Mouse (Mus musculus) mouse embryonic stem cell (cell line): ENCODE results near the gene Klrb1b.

Experiments
- in situ Hi-C, 2 experiments: fragments of 300-500 bp; cut with MboI; formaldehyde crosslinking; loops; 1 replicate in 1 of 2; 3 replicates in 1 of 2; pipeline ENCODE4 v1.14.3; 2019 to 2020; ENCODE audit warnings: low sequenced_read_pairs in 2 of 2, low pct_unique_long_range_greater_than_20kb in 1 of 2, mixed read lengths in 1 of 2; ENCODE audit not compliant: unreplicated experiment in 1 of 2

Gene Klrb1b

GRCm38 (mm10) chr6:128842945-128843478 is 16.9 kb upstream of the Klrb1b start:
- in situ Hi-C loops: loop anchor here (10.0 to 25.0 kb wide), 5 partner anchors 78 to 694 kb away; partner anchors contain the start of gene Gabarapl1 (in 1 of the 2)

DNA sequence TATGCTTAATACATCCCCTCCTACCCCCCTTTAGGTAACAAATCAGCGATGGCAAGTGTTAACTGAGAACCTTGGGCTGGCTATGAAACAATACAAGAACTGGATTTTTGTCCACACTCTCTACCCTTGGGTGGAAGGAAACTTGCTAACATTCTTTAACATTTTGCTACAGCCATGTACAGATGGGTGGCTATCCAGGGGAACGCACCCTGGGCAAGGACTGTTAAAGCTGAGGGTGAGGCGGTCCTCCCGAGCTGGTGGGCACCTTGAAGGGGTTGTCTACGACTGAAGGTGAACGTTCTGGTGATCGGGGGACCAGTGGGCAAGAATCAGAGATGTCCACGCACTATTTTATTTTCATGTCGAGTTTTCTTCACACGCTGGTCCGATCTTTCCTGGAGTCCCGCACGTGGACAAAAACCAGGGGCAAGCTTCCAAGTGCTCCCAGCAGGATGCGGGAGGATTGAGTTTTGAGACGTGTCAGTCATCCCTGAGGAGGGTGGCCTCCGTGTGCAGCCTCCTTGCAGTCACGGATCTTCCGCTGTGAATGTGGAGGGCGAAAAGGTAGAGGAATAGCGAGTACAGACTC is 16.3 kb upstream of the Klrb1b start:
- in situ Hi-C loops: loop anchor here (10.0 to 25.0 kb wide), 5 partner anchors 78 to 695 kb away; partner anchors contain the start of gene Gabarapl1 (in 1 of the 2)

- in situ Hi-C loops: loop anchor here (10.0 to 25.0 kb wide), 5 partner anchors 77 to 696 kb away; partner anchors contain the start of gene Gabarapl1 (in 1 of the 2)
Measured at GRCm38 (mm10) chr6:128841327-128842089, 15.4 kb upstream of the Klrb1b start.

DNA sequence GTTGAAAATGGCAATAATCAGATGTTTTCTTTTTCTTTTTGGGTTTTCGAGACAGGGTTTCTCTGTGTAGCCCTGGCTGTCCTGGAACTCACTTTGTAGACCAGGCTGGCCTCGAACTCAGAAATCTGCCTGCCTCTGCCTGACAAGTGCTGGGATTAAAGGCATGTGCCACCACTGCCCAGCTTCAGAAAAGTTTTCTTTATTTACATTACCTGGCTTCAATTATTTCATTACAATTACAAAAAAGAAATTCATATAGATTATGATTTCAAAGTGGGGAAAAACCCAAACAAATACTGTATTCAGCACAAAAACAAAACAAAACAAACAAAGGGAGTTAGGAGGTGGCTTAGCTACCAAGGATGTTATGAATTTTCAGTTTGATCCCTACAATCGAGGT is 14.5 kb upstream of the Klrb1b start:
- in situ Hi-C loops: loop anchor here (10.0 to 25.0 kb wide), 5 partner anchors 76 to 697 kb away; partner anchors contain the start of gene Gabarapl1 (in 1 of the 2)

DNA sequence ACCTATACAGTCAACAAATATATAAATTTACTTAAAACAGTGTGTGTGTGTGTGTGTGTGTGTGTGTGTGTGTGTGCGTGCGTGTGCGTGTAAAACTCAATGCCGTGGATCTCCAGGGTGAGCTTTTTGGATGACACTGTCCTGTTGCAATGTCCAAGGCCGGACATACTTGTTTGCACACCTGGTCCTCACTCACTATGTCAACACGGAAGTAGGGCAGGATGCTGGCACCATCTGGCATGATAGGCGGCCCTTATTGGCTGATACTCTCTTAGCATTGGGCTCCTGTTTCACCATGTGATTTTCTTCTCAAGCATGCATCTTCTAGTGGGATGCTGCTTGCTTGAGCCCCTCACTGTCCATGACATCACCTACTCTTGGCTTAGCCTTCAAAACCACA is 13.8 kb upstream of the Klrb1b start:
- in situ Hi-C loops: loop anchor here (10.0 to 25.0 kb wide), 5 partner anchors 75 to 697 kb away; partner anchors contain the start of gene Gabarapl1 (in 1 of the 2)

GRCm38 (mm10) chr6:128839266-128839771 is 13.2 kb upstream of the Klrb1b start:
- in situ Hi-C loops: loop anchor here (25.0 kb wide), 2 partner anchors 523 to 698 kb away; partner anchors contain the start of gene Gabarapl1 (in 1 of the 2)

- in situ Hi-C loops: loop anchor here (25.0 kb wide), 2 partner anchors 524 to 699 kb away; partner anchors contain the start of gene Gabarapl1 (in 1 of the 2)
Measured at GRCm38 (mm10) chr6:128838342-128839265, 12.5 kb upstream of the Klrb1b start.

DNA sequence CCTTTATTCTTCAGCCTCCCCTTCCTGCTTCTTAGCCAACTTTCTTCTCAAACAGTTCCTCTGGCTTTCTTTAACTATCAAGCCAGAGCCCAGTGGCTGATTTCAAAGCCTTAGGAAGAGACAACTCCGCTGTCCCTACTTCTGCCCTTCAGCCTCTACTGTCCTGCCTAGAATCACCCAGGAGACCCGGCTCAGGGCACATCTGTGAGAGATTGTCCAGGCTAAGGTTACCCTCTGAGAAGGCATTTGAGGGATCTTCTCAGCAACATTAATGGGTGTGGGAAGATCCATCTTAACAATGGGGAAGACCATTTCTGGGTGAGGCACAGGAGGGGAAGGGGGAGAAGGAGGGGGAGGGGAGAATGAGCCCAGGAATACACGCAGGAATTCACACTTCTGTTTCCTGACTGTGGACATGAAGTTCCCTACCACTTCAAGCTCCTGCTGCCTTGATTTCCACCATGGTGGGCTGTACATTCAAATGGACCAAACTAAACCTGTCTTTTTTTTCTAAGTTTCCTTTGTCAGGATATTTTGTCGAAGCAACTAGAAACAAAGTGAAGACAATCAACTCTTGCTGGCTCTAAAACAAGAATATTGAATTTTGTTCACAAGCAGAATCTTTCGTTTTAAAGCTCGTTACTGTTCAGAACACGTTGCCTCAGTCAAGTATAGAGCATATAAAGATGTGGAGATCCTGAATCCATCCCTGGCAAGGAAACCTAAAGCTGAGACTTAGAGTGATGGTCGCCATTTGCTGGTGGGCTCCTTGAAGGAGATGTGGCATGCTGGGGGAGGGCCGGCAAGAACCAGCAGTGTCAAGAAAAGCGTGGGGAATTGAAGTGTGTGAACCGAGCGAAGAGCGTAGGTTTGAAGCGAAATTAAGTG is 11.6 kb upstream of the Klrb1b start:
- in situ Hi-C loops: loop anchor here (25.0 kb wide), 2 partner anchors 525 to 700 kb away; partner anchors contain the start of gene Gabarapl1 (in 1 of the 2)

DNA sequence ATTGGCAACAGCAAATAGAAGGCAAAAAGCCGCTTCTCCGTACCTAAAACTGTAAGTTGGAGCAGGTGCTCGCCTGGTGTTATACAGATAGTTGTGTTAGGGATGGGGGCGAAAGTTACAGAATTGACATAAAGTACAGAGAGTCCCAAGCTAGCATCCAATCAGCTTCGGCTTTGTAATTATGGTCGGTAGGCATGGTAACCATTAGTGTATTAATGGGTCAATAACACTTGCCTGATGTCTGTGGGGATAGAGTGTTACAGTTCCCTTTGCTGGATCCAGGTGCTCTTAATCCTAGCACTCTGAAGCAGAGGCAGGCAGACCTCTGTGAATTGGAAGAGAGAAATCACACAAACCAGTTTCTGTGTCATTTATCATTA is 10.8 kb upstream of the Klrb1b start:
- in situ Hi-C loops: loop anchor here (25.0 kb wide), 2 partner anchors 525 to 700 kb away; partner anchors contain the start of gene Gabarapl1 (in 1 of the 2)

- in situ Hi-C loops: loop anchor here (25.0 kb wide), 2 partner anchors 526 to 701 kb away; partner anchors contain the start of gene Gabarapl1 (in 1 of the 2)
Measured at GRCm38 (mm10) chr6:128836191-128836954, 10.2 kb upstream of the Klrb1b start.

DNA sequence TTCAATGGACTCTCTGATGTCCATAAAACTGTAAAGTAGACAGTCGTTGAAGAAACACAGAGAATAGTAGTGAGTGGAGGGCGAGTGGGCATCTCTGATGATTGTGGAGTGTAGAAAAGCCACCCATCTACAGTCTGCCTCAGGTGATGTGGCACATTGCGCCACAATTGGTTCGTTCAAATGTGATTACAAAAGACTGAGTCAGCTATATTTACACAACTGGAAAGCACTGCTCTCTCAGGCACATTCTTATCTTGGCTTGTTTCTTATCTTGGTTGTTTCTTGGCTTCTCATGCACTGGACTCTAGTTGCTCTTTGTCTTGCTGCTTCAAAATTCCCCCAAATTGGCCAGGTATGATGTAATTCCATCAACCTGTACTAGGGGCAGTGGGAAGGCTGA is 9.4 kb upstream of the Klrb1b start:
- in situ Hi-C loops: loop anchor here (25.0 kb wide), 2 partner anchors 527 to 702 kb away; partner anchors contain the start of gene Gabarapl1 (in 1 of the 2)

DNA sequence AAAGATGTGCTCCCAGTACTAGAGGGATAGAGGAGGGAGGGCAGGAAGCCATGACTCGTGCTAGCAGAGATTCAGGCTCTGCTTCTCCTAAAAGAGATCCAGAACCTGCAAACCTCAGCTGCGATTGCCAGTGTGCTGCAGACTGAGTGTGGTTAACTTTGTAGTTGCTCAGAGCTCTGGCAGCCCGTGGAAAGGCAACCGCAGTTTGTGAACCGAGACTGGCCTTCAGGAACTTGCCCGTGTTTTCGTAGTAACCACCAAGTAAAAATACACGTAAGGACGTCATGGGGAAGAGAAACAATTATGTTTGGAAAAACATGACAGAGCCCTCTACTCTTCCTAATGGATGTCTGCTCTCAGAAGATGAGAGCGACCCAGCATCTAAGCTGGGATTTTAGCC is 6.9 kb upstream of the Klrb1b start:
- in situ Hi-C loops: loop anchor here (25.0 kb wide), 2 partner anchors 529 to 704 kb away; partner anchors contain the start of gene Gabarapl1 (in 1 of the 2)

DNA sequence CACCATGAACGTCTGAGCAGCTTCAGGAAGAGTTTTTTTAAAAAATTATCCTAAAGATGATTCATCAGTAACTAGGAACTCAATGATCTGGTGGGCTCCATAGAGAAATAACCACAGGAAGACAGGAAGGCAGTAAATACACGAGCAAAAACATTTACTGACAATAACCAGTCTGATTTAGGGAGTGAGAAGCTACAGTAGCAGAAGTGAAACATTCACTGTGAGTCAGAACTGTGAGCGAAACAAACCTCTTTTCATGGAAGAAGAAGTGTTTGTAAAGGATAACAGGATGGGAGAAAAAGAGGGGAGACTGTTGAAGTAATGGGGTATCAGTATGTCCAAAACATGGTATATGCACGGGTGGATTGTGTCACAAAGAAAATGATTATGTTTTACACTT is 3.7 kb upstream of the Klrb1b start:
- in situ Hi-C loops: loop anchor here (25.0 kb wide), 2 partner anchors 532 to 707 kb away; partner anchors contain the start of gene Gabarapl1 (in 1 of the 2)

GRCm38 (mm10) chr6:128826781-128827180 is 650 bp upstream of the Klrb1b start:
- in situ Hi-C loops: loop anchor here (25.0 kb wide), 2 partner anchors 536 to 711 kb away; partner anchors contain the start of gene Gabarapl1 (in 1 of the 2)

GRCm38 (mm10) chr6:128818083-128818802 is 7.9 kb downstream of the Klrb1b start:
- in situ Hi-C loops: no loop called here
